Mouse (Mus musculus): Measurements from ENCODE around the gene Ppp5c.

Gene Ppp5c

GRCm38 (mm10) chr7:17011909-17012590, 15.7 kb downstream of the Ppp5c start:
- DNase-seq = no peak

GRCm38 (mm10) chr7:17010010-17010347, 17.7 kb downstream of the Ppp5c start:
- no peak for DNase-seq

- no peak for DNase-seq
Measured at GRCm38 (mm10) chr7:17009326-17010009, 18.3 kb downstream of the Ppp5c start.

- no peak for DNase-seq
Measured at GRCm38 (mm10) chr7:17007300-17007699, 20.4 kb downstream of the Ppp5c start.

GRCm38 (mm10) chr7:17004716-17005115, 23.0 kb downstream of the Ppp5c start:
- DNase-seq = no peak

- no peak for DNase-seq
Measured at GRCm38 (mm10) chr7:17003230-17003960, 24.3 kb downstream of the Ppp5c start.

GRCm38 (mm10) chr7:17002375-17003195, 25.1 kb downstream of the Ppp5c start:
- peak; percentile 87 for DNase-seq

GRCm38 (mm10) chr7:16999650-17000049, 28.1 kb downstream of the Ppp5c start:
- DNase-seq = peak; percentile 85

- no peak for DNase-seq
Measured at GRCm38 (mm10) chr7:16999233-16999632, 28.5 kb downstream of the Ppp5c start.

GRCm38 (mm10) chr7:16995345-16995744, 32.4 kb downstream of the Ppp5c start:
- no peak for DNase-seq

GRCm38 (mm10) chr7:16994400-16994799, 33.3 kb downstream of the Ppp5c start:
- DNase-seq = peak; percentile 44

GRCm38 (mm10) chr7:16993651-16994399, 33.9 kb downstream of the Ppp5c start:
- DNase-seq = peak; percentile 92

GRCm38 (mm10) chr7:16992451-16992807, 35.3 kb downstream of the Ppp5c start, which contains the start of gene Ccdc8:
Gene Ccdc8 (plus strand): TSS chr7:16992708.
- DNase-seq = no peak

GRCm38 (mm10) chr7:16991681-16992450, 35.9 kb downstream of the Ppp5c start:
- peak; percentile 90 for DNase-seq

- DNase-seq = peak; percentile 53
Measured at GRCm38 (mm10) chr7:16990006-16990744, 37.5 kb downstream of the Ppp5c start.

- peak; percentile 54 for DNase-seq
Measured at GRCm38 (mm10) chr7:16988405-16988804, 39.3 kb downstream of the Ppp5c start.

- no peak for DNase-seq
Measured at GRCm38 (mm10) chr7:16987541-16988149, 40.1 kb downstream of the Ppp5c start.

- peak; percentile 94 for DNase-seq
Measured at GRCm38 (mm10) chr7:16982859-16983568, 44.7 kb downstream of the Ppp5c start, which contains the start of gene Gm42372. Gene Gm42372 (plus strand): TSS chr7:16983086.

- DNase-seq = peak; percentile 75
Measured at GRCm38 (mm10) chr7:16980348-16980747, 47.4 kb downstream of the Ppp5c start.
